Mouse (Mus musculus): ENCODE measurements around the gene Zbtb45. TPM values are rescaled to one million over a fixed set of nuclear protein-coding genes. Genes with fewer than 3 reads are reported as not detected.
A peak's percentile ranks its signal among the peaks of the same experiment; 100 is the strongest.

Zbtb45 gene
- total and polyA plus RNA-seq, 3 experiments, result 6.7 to 17.1 (median 9.5) TPM

GRCm38 (mm10) chr7:13034148-13034977, 24.5 kb upstream of the Zbtb45 start, which contains the start of gene Chmp2a:
Gene Chmp2a, minus strand, starts transcription at chr7:13034807.
- Histone ChIP-seq H3K27me3 (replicated peaks) (no peaks in the 10 kb centered on the region), H3K4me3 (replicated peaks in 1 of 3; ENCODE audit: low read depth in 2 of 3, low read length in 2 of 3, poor library complexity in 1 of 3) (peak within 1 kb of the TSS; percentile 65 to 89 (median 73)), H3K36me3 (replicated peaks in 1 of 2; ENCODE audit: control insufficient read depth in 1 of 2, insufficient read depth in 1 of 2, low read length in 1 of 2) (peaks cover 51 to 61% of the 10 kb centered on the region in 2 experiments)

More at GRCm38 (mm10) chr7:13034148-13034977, 24.5 kb upstream of the Zbtb45 start, which contains the start of gene Chmp2a:
- H3K79me2 ChIP-seq (replicated peaks; ENCODE audit: control insufficient read depth, extremely low read depth, insufficient read depth, poor library complexity, severe bottlenecking), result peaks cover 22% of the 10 kb centered on the region
- in situ Hi-C loops (cut with MboI; ENCODE audit: low pct_ligation_motif_present, low pct_unique_long_range_greater_than_20kb, low sequenced_read_pairs) (no loop called here), dilution Hi-C loops (cut with MboI; ENCODE audit: extremely low pct_ligation_motif_present, extremely low pct_unique_long_range_greater_than_20kb, low sequenced_read_pairs) (no loop called here)
- TF ChIP-seq TCF12 (IDR thresholded peaks at IDR 0.05; ENCODE audit: low read depth, low read length) (peak; percentile 45; the same call in 1 of the 2 replicates), SMC3 (IDR thresholded peaks at IDR 0.05; ENCODE audit: low read depth, low read length) (peak; percentile 9; the same call in 1 of the 2 replicates), USF2 (conservative IDR thresholded peaks at IDR 0.05; ENCODE audit: low read depth, low read length) (0 out of 2 replicates have a peak, but pooled peaks have one; percentile 16), KAT2A (IDR thresholded peaks at IDR 0.05; ENCODE audit: insufficient replicate concordance, low read length) (peak; percentile 77; the same call in 1 of the 2 replicates), UBTF (IDR thresholded peaks at IDR 0.05; ENCODE audit: low read depth, low read length) (no peak; the same call in 1 of the 2 replicates), SIN3A (IDR thresholded peaks at IDR 0.05; ENCODE audit: low read length) (peak; percentile 88), EP300 (IDR thresholded peaks at IDR 0.05; ENCODE audit: low read length) (peak; percentile 16; the same call in 1 of the 2 replicates), MAX (IDR thresholded peaks at IDR 0.05; ENCODE audit: low read length) (0 out of 2 replicates have a peak, but pooled peaks have one; percentile 55), RCOR1 (conservative IDR thresholded peaks at IDR 0.05; ENCODE audit: low read depth, low read length) (peak; percentile 72; the same call in 1 of the 2 replicates), JUN (IDR thresholded peaks at IDR 0.05; ENCODE audit: insufficient read depth, low read depth, low read length) (no peak), USF1 (IDR thresholded peaks at IDR 0.05; ENCODE audit: low read depth, low read length) (no peak), ZKSCAN1 (IDR thresholded peaks at IDR 0.05; ENCODE audit: borderline replicate concordance, low read depth, low read length) (no peak; the same call in 1 of the 2 replicates), MAFK (IDR thresholded peaks at IDR 0.05; ENCODE audit: insufficient replicate concordance, low read length) (no peak), CHD2 (IDR thresholded peaks at IDR 0.05; ENCODE audit: low read length) (peak; percentile 91), BHLHE40 (IDR thresholded peaks at IDR 0.05; ENCODE audit: low read depth, low read length) (peak; percentile 37), MEF2A (IDR thresholded peaks at IDR 0.05; ENCODE audit: borderline replicate concordance, low read depth, low read length) (peak; percentile 68), MXI1 (IDR thresholded peaks at IDR 0.05; ENCODE audit: low read depth, low read length) (peak; percentile 76; the same call in 1 of the 2 replicates), E2F4 (IDR thresholded peaks at IDR 0.05; ENCODE audit: insufficient replicate concordance, low read depth, low read length) (no peak), JUND (conservative IDR thresholded peaks at IDR 0.05; ENCODE audit: low read depth, low read length) (no peak), NRF1 (IDR thresholded peaks at IDR 0.05; ENCODE audit: low read depth, low read length) (peak; percentile 97), MAZ (IDR thresholded peaks at IDR 0.05; ENCODE audit: low read depth, low read length) (peak; percentile 72), GABPA (IDR thresholded peaks at IDR 0.05; ENCODE audit: insufficient replicate concordance, low read depth, low read length) (no peak), POLR2AphosphoS2 (IDR thresholded peaks at IDR 0.05; ENCODE audit: low read depth, low read length) (peak; percentile 99), CHD1 (IDR thresholded peaks at IDR 0.05; ENCODE audit: low read depth, low read length) (peak; percentile 74; the same call in 1 of the 2 replicates), NELFE (IDR thresholded peaks at IDR 0.05; ENCODE audit: low read depth, low read length) (peak; percentile 84), ZC3H11A (IDR thresholded peaks at IDR 0.05; ENCODE audit: low read depth, low read length) (no peak), CTCF (conservative IDR thresholded peaks at IDR 0.05 in 1 of 2, IDR thresholded peaks at IDR 0.05 in 1 of 2; ENCODE audit: low read depth in 2 of 2, low read length in 2 of 2) (no peak), ETS1 (conservative IDR thresholded peaks at IDR 0.05; ENCODE audit: low read depth, low read length) (no peak), HCFC1 (IDR thresholded peaks at IDR 0.05; ENCODE audit: low read depth, low read length) (peak; percentile 90), RAD21 (IDR thresholded peaks at IDR 0.05; ENCODE audit: low read depth, low read length) (no peak), TBP (conservative IDR thresholded peaks at IDR 0.05; ENCODE audit: low read depth, low read length) (peak; percentile 49; the same call in 1 of the 2 replicates), ELF1 (IDR thresholded peaks at IDR 0.05; ENCODE audit: low read depth, low read length) (peak; percentile 99), ZMIZ1 (IDR thresholded peaks at IDR 0.05; ENCODE audit: low read depth, low read length) (peak; percentile 91), ZNF384 (IDR thresholded peaks at IDR 0.05; ENCODE audit: low read depth, low read length) (no peak), IRF4 (IDR thresholded peaks at IDR 0.05; ENCODE audit: low read depth, low read length) (peak; percentile 47; the same call in 1 of the 2 replicates), PAX5 (IDR thresholded peaks at IDR 0.05; ENCODE audit: low read length) (no peak), POLR2A (IDR thresholded peaks at IDR 0.05; ENCODE audit: low read depth, low read length) (peak; percentile 86), MYC (IDR thresholded peaks at IDR 0.05; ENCODE audit: low read depth, low read length) (peak; percentile 43; the same call in 1 of the 2 replicates)
- no peaks in the 10 kb centered on the region for H3K9me3 ChIP-seq (replicated peaks; ENCODE audit: low read length)
- peak within 1 kb of the TSS; percentile 77 for H3K9ac ChIP-seq (ENCODE audit: insufficient read depth, low read depth)
- DNase-seq (ENCODE audit: extremely low read depth), result peak; percentile 98
- peak within 1 kb of the TSS; percentile 52 for H3K4me2 ChIP-seq (ENCODE audit: insufficient read depth, low read depth, poor library complexity, severe bottlenecking)
- peaks cover 20 to 60% of the 10 kb centered on the region in 2 experiments for H3K4me1 ChIP-seq (ENCODE audit: control insufficient read depth in 1 of 2, insufficient read depth in 2 of 2)
- H3K27ac ChIP-seq (ENCODE audit: insufficient read depth, low read depth), result peak within 1 kb of the TSS; percentile 93

Data from CH12.LX (cell line).